Mouse (Mus musculus): Measurements from ENCODE around the gene Gpn3.

DNA sequence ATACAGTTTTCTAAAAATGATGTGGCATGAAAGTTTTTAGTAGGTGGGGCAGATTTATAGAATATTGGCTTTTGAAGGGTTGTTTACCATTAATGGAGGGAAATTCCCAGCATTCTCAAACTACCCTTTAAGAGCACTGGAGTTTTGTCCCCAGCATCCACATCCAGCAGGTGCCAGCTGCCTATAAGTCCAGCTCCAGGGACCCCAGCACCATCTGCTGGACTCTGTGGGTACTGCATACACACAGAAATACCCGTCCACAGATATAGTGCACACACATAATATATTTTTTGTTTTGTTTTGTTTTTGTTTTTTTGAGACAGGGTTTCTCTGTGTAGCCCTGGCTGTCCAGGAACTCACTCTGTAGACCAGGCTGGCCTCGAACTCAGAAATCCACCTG is 22.2 kb downstream of the Gpn3 start:
- TF ChIP-seq POLR2AphosphoS2 (IDR thresholded peaks at IDR 0.05; ENCODE audit: insufficient read length, low read depth) (no peak), CEBPB (IDR thresholded peaks at IDR 0.05; ENCODE audit: insufficient read depth, poor library complexity, severe bottlenecking) (no peak), USF1 (IDR thresholded peaks at IDR 0.05; ENCODE audit: low read depth) (no peak)

Data from myocyte (in vitro differentiated cells).